Mouse (Mus musculus) bone marrow, adult 2 months (tissue): ENCODE data around the gene Lama5.

Experiments used
- CTCF ChIP-seq: fragments of 200-500 bp; IDR thresholded peaks from 2 replicates; pipeline ENCODE4 v1.5.1; 2011; ENCODE audit warnings: low read length, control low read depth; ENCODE audit not compliant: control insufficient read depth, insufficient read depth
- POLR2A ChIP-seq: fragments of 200-500 bp; IDR thresholded peaks from 2 replicates; pipeline ENCODE4 v1.6.1; 2011; ENCODE audit warnings: low read depth, mild to moderate bottlenecking, control low read depth, low read length, borderline replicate concordance; ENCODE audit not compliant: control insufficient read depth

DNA sequence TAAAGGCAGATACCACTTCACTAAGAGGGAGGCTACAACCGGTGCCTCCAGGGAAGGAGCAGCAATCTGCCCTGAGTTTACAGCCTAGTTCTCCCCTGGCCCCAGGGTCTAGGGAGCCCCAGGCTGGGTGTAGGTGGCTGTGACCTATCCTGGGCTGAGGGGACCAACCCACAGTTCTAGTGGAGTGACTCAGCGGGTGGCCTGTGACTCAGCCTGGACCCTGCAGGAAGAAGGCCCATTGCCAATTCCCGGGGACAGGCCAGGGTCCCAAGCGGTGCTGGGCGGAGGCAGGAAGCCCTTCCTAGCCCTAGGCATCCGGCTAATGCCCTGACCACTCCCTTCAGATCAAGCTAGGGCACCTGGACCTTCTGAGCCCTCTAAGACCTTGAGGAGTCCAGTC lies 9.7 kb downstream of the Lama5 start:
- TF ChIP-seq CTCF = no peak
- TF ChIP-seq POLR2A = no peak
